Mouse (Mus musculus) liver, embryonic 14 days (tissue): Measurements from ENCODE around the gene Mup11. TPM values are rescaled to one million over a fixed set of nuclear protein-coding genes. Genes with fewer than 3 reads are reported as not detected.

Experiments
- polyA plus RNA-seq: library from polyadenylated mRNA; depleted of rRNA; stranded (reverse); fragments of >200 nt; gene quantifications from 2 replicates; pipeline ENCODE4 v1.2.3, GENCODE M21; 2012; rRNA removed

The Mup11 gene
- polyA plus RNA-seq, result not detected in 2 replicates

GRCm38 (mm10) chr4:60662311-60662710 is at the start of gene Mup11:
Gene Mup11, minus strand, starts transcription at chr4:60662411.

Other genes with a start within 250 kb of the Mup11 start
- not detected in 2 replicates for gene Mup9, start 240.5 kb downstream of the Mup11 start, polyA plus RNA-seq
- not detected in 2 replicates for gene Mup1, start 160.5 kb downstream of the Mup11 start, polyA plus RNA-seq
- gene Mup10, start 80.2 kb downstream of the Mup11 start, polyA plus RNA-seq, result not detected in 2 replicates
- not detected in 2 replicates for gene Mup12, start 78.9 kb upstream of the Mup11 start, polyA plus RNA-seq
- gene Mup22, start 159.1 kb upstream of the Mup11 start, polyA plus RNA-seq, result not detected in 2 replicates